Mouse (Mus musculus): ENCODE results near the gene Gm20388. TPM values are rescaled to one million over a fixed set of nuclear protein-coding genes. Genes with fewer than 3 reads are reported as not detected.
A peak's percentile ranks its signal among the peaks of the same experiment; 100 is the strongest.

Gene Gm20388
- polyA plus RNA-seq, 1 experiment from 2014 or later = 5.5 TPM

DNA sequence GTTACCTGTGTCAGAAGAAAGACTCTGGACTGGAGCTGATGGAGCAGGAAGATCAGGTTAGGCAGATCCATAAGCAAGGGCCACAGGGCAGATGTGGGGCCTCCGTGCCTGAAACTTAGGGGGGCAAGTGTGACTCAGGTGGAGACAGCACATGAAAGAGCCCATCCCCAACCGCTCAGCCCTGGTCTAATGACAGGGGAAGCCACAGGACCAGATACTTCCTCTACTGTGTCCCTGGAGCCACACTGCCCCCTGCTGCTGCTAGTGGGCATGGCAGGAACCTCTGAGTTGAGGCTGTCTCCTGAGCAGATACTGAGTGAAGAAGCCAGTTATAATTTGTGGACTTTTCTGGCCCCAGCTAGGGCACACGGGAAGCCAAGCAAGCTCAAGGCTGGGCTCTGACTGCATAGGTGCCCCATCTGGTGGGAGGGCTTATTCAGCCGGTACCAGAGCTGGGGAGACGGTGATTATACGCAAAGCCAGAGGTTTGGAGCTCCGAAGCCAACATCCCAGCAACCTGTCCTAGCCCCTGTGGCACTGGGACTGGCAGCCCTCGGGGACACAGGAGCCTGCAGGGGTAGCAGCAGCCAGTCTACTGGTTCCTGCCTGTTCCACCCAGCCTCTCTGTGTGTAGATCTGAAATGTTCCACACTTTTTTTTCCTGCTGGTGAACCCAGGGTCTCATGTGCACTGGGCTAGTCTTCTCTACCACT, 2919.9 kb downstream of the Gm20388 start:
- Histone ChIP-seq H3K9ac (no peak overlapping the region), H3K36me3 (no peaks in the 10 kb centered on the region), H3K4me1 (no peaks in the 10 kb centered on the region), H3K4me2 (no peak overlapping the region), H3K27ac (no peak overlapping the region), H3K9me3 (no peaks in the 10 kb centered on the region), H3K27me3 (no peaks in the 10 kb centered on the region), H3K4me3 (no peak overlapping the region)
- WGBS = 36% methylated on average over 8 of the region's 8 CpGs
- ATAC-seq (ENCODE audit: borderline replicate concordance, extremely low read depth, low FRiP score, low TSS enrichment) = peak; percentile 78

DNA sequence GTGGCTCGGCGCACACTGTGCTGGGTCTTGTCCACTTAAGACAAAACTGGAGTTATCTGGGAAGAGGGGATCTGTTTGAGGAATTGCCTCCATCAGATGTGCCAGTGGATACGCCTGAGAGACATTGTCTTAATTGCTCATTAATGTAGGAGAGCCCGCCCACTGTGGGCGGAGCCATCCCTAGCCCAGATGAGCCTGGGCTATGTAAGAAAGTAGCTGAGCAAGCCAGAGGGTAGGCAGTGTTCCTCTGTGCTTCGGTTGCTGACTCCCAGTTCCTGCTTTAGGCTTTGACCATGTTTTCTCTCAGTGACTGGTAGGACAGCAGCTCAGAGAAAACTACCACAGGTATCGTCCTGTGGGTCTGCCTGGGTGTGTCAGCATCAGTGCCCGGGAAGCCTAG, 2923.8 kb downstream of the Gm20388 start:
- 82% methylated on average over 8 of the region's 8 CpGs for WGBS
- H3K4me2 ChIP-seq = no peak overlapping the region
- no peaks in the 10 kb centered on the region for H3K9me3 ChIP-seq
- no peaks in the 10 kb centered on the region for H3K27me3 ChIP-seq
- no peak overlapping the region for H3K27ac ChIP-seq
- no peak overlapping the region for H3K4me3 ChIP-seq
- H3K4me1 ChIP-seq = no peaks in the 10 kb centered on the region
- ATAC-seq (ENCODE audit: borderline replicate concordance, extremely low read depth, low FRiP score, low TSS enrichment) = no peak
- H3K9ac ChIP-seq = no peak overlapping the region
- no peaks in the 10 kb centered on the region for H3K36me3 ChIP-seq

DNA sequence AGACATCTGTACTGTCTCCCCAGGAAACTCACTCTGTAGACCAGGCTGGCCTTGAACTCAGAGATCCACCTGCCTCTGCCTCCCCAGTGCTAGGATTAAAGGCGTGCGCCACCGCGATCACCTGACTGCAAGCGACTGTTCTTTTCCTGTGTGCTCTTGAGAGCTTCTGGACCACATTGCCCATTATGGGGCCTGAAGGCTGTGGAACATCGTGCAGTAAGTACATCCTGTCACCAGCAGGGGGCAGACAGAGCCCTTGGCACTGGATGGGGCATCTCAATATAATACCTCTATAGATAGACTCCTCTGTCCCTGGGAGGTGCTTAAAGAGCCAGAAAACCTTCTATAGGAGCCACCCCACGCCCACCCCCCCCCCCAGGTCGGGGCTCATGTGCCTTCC, 2924.3 kb downstream of the Gm20388 start:
- no peaks in the 10 kb centered on the region for H3K9me3 ChIP-seq
- 24% methylated on average over 8 of the region's 8 CpGs for WGBS
- peak; percentile 55; the same call in 1 of the 2 replicates for ATAC-seq (ENCODE audit: borderline replicate concordance, extremely low read depth, low FRiP score, low TSS enrichment)
- no peak overlapping the region for H3K4me3 ChIP-seq
- no peaks in the 10 kb centered on the region for H3K36me3 ChIP-seq
- H3K4me2 ChIP-seq = no peak overlapping the region
- no peaks in the 10 kb centered on the region for H3K4me1 ChIP-seq
- no peak overlapping the region for H3K27ac ChIP-seq
- H3K27me3 ChIP-seq = no peaks in the 10 kb centered on the region
- H3K9ac ChIP-seq = no peak overlapping the region

- no peak for ATAC-seq (ENCODE audit: borderline replicate concordance, extremely low read depth, low FRiP score, low TSS enrichment)
- no peak overlapping the region for H3K4me3 ChIP-seq
- no peaks in the 10 kb centered on the region for H3K9me3 ChIP-seq
- WGBS = 74% methylated on average over 12 of the region's 12 CpGs
- H3K36me3 ChIP-seq = no peaks in the 10 kb centered on the region
- H3K27me3 ChIP-seq = no peaks in the 10 kb centered on the region
- H3K4me2 ChIP-seq = no peak overlapping the region
- H3K4me1 ChIP-seq = no peaks in the 10 kb centered on the region
- no peak overlapping the region for H3K27ac ChIP-seq
- H3K9ac ChIP-seq = no peak overlapping the region
Observed at GRCm38 (mm10) chr8:122836199-122836598, 2925.6 kb downstream of the Gm20388 start.

DNA sequence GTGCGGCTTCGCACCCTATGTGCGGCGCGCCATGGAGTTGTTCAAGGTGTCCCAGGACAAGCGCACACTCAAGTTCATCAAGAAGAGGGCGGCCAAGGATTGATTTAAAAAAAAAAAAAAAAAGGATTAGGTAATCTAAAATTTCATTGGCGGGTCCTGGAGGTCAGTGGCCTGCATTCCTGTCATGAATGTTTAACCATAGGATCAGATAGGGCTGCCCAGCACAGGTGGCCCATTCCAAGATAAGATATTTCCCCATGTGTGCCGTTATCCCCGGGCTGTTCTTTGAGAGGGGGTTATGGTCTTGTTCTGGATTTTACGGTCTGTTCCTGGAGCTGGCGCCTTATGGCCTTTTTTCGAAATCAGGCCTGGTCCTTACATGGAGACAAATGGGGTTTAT, 2926.1 kb downstream of the Gm20388 start:
- H3K4me1 ChIP-seq = no peaks in the 10 kb centered on the region
- H3K27ac ChIP-seq = no peak overlapping the region
- WGBS = 73% methylated on average over 13 of the region's 13 CpGs
- no peak for ATAC-seq (ENCODE audit: borderline replicate concordance, extremely low read depth, low FRiP score, low TSS enrichment)
- H3K4me2 ChIP-seq = no peak overlapping the region
- no peak overlapping the region for H3K4me3 ChIP-seq
- H3K27me3 ChIP-seq = no peaks in the 10 kb centered on the region
- no peaks in the 10 kb centered on the region for H3K9me3 ChIP-seq
- no peaks in the 10 kb centered on the region for H3K36me3 ChIP-seq
- H3K9ac ChIP-seq = no peak overlapping the region

- Histone ChIP-seq H3K4me2 (no peak overlapping the region), H3K4me1 (peaks cover 16% of the 10 kb centered on the region), H3K9ac (no peak overlapping the region), H3K36me3 (no peaks in the 10 kb centered on the region), H3K27me3 (no peaks in the 10 kb centered on the region; the same call in 1 of the 2 replicates), H3K9me3 (no peaks in the 10 kb centered on the region), H3K4me3 (no peak overlapping the region), H3K27ac (no peak overlapping the region)
- 66% methylated on average over 3 of the region's 3 CpGs for WGBS
- no peak for ATAC-seq (ENCODE audit: borderline replicate concordance, extremely low read depth, low FRiP score, low TSS enrichment)
Observed at GRCm38 (mm10) chr8:122844161-122844560, 2933.5 kb downstream of the Gm20388 start.

DNA sequence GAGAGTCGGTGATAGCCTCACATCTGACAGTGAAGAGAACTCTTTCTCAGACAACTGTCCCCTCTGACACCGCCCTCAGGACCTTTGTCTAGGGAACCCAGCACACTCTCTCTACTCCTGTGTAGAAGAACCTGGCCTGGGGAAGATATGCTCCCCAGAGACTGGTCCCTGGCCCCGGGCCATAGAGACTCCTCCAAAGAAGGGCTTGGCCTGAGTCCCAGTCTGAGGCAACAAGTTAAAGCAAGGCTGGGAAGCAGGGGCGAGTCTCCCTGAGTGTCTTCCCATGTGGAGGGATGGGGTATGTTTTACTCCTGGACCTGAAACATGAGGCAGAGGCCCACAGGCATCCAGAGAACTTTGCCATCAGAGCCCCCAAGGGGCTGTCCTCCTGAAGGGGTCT, 2935.0 kb downstream of the Gm20388 start:
- Histone ChIP-seq H3K27ac (no peak overlapping the region), H3K4me2 (no peak overlapping the region), H3K27me3 (no peaks in the 10 kb centered on the region; the same call in 1 of the 2 replicates), H3K9ac (no peak overlapping the region), H3K36me3 (no peaks in the 10 kb centered on the region), H3K4me1 (peaks cover 16% of the 10 kb centered on the region), H3K4me3 (no peak overlapping the region), H3K9me3 (no peaks in the 10 kb centered on the region)
- 55% methylated on average over 4 of the region's 4 CpGs for WGBS
- ATAC-seq (ENCODE audit: borderline replicate concordance, extremely low read depth, low FRiP score, low TSS enrichment) = no peak

DNA sequence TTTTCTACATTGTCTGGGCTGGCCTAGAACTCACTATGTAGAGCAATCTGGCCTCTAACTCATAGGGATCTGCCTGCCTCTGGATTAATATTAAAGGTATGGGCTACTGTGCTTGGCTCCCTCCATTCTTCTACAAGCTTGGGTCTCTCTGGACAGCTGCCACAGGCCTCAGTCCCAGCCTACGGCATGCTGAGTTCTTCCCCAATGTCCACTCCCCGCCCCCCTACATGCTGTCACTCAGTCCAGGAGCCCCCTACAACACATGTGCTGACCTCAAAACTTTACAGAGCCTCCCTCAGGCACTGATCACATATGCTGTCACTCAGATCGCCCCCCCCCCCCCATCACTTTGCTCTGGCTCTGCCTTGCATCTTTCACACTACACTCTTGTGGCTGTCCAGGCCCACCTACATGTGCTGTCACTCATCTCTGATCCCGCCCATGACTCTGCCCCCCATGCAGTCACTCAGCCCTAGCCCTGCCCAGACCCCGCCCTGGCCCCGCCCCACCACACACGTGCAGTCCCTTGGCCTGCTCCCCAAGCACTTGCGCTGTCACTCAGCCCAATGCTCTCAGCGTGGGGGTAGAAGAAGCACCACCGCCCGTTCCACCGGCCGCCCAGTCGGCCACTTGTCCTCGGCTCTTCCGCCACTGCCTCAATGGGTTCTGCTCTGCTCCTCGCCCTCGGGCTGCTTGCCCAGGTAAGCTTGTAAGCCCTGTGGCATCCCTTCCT, 2937.4 kb downstream of the Gm20388 start, which contains the start of gene Cdh15:
Gene Cdh15, plus strand, starts transcription at position 138 of the 733 bp plus-strand sequence.
- no peaks in the 10 kb centered on the region for H3K36me3 ChIP-seq
- H3K27ac ChIP-seq = no peak within 1 kb of the TSS
- peaks cover 16% of the 10 kb centered on the region for H3K4me1 ChIP-seq
- ATAC-seq (ENCODE audit: borderline replicate concordance, extremely low read depth, low FRiP score, low TSS enrichment) = peak; percentile 80
- 11% methylated on average over 18 of the region's 18 CpGs for WGBS
- no peak within 1 kb of the TSS for H3K4me3 ChIP-seq
- H3K27me3 ChIP-seq = no peaks in the 10 kb centered on the region; the same call in 1 of the 2 replicates
- no peak within 1 kb of the TSS for H3K9ac ChIP-seq
- no peaks in the 10 kb centered on the region for H3K9me3 ChIP-seq
- H3K4me2 ChIP-seq = no peak within 1 kb of the TSS

- Histone ChIP-seq H3K27me3 (no peaks in the 10 kb centered on the region; the same call in 1 of the 2 replicates), H3K27ac (no peak overlapping the region), H3K36me3 (no peaks in the 10 kb centered on the region), H3K4me1 (peaks cover 22% of the 10 kb centered on the region), H3K4me2 (no peak overlapping the region), H3K9ac (no peak overlapping the region), H3K9me3 (no peaks in the 10 kb centered on the region), H3K4me3 (no peak overlapping the region)
- no peak for ATAC-seq (ENCODE audit: borderline replicate concordance, extremely low read depth, low FRiP score, low TSS enrichment)
- 55% methylated on average over 10 of the region's 11 CpGs for WGBS
Observed at GRCm38 (mm10) chr8:122849152-122849910, 2938.7 kb downstream of the Gm20388 start.

GRCm38 (mm10) chr8:122850641-122851240, 2940.1 kb downstream of the Gm20388 start:
- no peaks in the 10 kb centered on the region; the same call in 1 of the 2 replicates for H3K27me3 ChIP-seq
- peaks cover 21% of the 10 kb centered on the region for H3K4me1 ChIP-seq
- H3K36me3 ChIP-seq = no peaks in the 10 kb centered on the region
- H3K4me3 ChIP-seq = no peak overlapping the region
- H3K27ac ChIP-seq = no peak overlapping the region
- H3K9ac ChIP-seq = no peak overlapping the region
- WGBS = 41% methylated on average over 3 of the region's 3 CpGs
- no peak overlapping the region for H3K4me2 ChIP-seq
- H3K9me3 ChIP-seq = no peaks in the 10 kb centered on the region
- ATAC-seq (ENCODE audit: borderline replicate concordance, extremely low read depth, low FRiP score, low TSS enrichment) = no peak

DNA sequence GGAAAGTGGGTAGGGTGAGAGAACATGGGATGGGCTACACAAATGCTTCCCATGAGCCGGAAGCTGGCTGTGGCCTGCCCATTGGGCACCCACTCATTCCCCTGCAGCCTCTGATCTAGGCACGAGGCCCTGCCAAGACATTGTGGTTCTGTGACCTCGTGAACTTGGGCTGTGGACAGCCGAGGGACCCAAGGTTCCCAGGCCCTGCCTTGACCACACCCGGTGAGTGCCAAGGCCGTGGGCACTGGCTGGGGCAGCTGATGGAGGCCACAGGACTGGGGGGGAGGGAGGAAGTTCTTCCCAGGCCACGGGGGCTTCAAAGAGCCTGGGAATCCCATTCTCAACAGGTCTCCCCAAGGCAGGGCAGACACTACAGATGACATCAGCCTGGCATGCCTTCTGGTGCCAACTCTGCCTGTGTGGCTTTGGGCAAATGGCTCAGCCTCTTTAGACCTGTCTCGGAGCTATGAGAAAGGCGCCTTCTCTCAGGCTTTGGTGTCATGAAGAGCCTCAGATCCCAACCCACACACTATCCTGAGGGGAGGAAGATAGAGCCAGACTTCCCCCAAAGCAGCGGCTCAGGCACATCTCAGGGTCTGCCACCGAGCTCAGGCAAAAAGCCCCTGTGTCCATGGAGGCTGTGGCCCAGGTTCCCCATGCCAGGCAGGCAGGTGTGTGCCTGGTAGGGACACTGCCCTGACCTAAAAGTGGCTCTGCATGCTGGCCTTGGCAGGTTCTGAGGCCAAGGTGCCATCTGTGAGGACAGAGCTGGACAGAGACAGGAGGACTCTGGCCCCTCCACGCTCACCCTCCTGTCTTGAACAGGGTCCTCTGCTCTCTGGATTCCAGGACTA, 2941.3 kb downstream of the Gm20388 start:
- Histone ChIP-seq H3K9ac (no peak overlapping the region), H3K27me3 (no peaks in the 10 kb centered on the region; the same call in 1 of the 2 replicates), H3K4me3 (no peak overlapping the region), H3K4me2 (no peak overlapping the region), H3K9me3 (no peaks in the 10 kb centered on the region), H3K36me3 (no peaks in the 10 kb centered on the region), H3K4me1 (peaks cover 12% of the 10 kb centered on the region; the same call in 1 of the 2 replicates), H3K27ac (no peak overlapping the region)
- no peak for ATAC-seq (ENCODE audit: borderline replicate concordance, extremely low read depth, low FRiP score, low TSS enrichment)
- WGBS = 75% methylated on average over 12 of the region's 12 CpGs

Measured in lung, embryonic 15.5 days (tissue).